Mouse (Mus musculus): ENCODE results near the gene 1700013G24Rik. TPM values are rescaled to one million over a fixed set of nuclear protein-coding genes. Genes with fewer than 3 reads are reported as not detected.

1700013G24Rik gene
- polyA plus RNA-seq, 1 experiment = 1,386 TPM

DNA sequence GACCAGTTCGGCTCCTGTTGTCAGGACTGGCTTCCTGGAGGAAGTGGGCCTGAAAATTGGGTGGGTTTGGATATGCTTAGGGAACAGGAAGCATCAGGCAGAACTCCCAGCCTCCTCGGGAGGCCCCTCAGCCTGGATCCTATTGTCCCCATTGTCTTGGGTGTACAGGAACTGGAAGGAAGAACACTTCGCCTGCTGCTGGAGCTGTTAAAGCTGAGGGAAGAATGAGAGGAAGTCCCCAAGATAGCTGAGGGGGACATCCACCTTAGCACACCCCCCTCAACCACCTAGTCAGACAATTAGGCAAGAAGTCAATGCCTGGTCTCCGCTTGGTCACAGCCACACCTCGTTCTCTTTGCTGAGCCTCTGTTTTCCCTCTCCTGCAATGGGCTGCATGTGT, 25.2 kb downstream of the 1700013G24Rik start:
- H3K4me1 ChIP-seq (ENCODE audit: control insufficient read depth, insufficient read depth, low read length) = peaks cover 17% of the 10 kb centered on the region
- no peak for TF ChIP-seq CTCF (IDR thresholded peaks at IDR 0.05; ENCODE audit: control insufficient read depth, insufficient read depth, insufficient replicate concordance, low read depth, low read length)
- TF ChIP-seq POLR2A (IDR thresholded peaks at IDR 0.05; ENCODE audit: control insufficient read depth, low read depth, low read length) = no peak

DNA sequence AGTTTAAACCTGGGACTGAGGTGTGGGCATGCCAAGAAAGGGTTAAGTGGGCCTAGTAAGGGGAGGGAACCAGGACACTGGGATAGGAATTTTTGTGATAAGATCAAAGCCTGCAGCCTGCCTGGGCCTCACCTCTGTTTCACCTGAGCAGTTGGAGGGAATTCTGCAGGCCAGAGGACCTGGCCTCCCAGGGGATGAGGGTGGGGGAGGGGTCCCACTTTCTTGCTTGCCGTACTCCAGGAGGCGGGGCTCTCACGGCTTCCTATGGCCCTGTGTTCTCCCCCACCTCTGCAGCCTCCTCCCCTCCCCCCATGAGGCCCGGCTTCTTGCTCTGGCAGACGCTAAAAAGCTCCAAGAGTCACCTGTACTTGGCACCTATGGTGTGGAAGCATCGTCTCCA, 26.7 kb downstream of the 1700013G24Rik start:
- no peak overlapping the region for H3K27ac ChIP-seq (ENCODE audit: control insufficient read depth, insufficient read depth, low read depth, low read length)

More for the DNA sequence above, 25.2 kb downstream of the 1700013G24Rik start:
- Histone ChIP-seq H3K27ac (ENCODE audit: control insufficient read depth, insufficient read depth, low read depth, low read length) (no peak overlapping the region), H3K4me3 (ENCODE audit: control insufficient read depth, low read depth, low read length) (no peak overlapping the region), H3K27me3 (ENCODE audit: control insufficient read depth, insufficient read depth, low read length) (no peaks in the 10 kb centered on the region), H3K36me3 (ENCODE audit: control insufficient read depth, insufficient read depth, low read length) (no peaks in the 10 kb centered on the region)

GRCm38 (mm10) chr4:137480191-137480992, 27.3 kb downstream of the 1700013G24Rik start:
- no peaks in the 10 kb centered on the region for H3K27me3 ChIP-seq (ENCODE audit: control insufficient read depth, insufficient read depth, low read length)
- no peak overlapping the region for H3K27ac ChIP-seq (ENCODE audit: control insufficient read depth, insufficient read depth, low read depth, low read length)
- peaks cover 19% of the 10 kb centered on the region for H3K4me1 ChIP-seq (ENCODE audit: control insufficient read depth, insufficient read depth, low read length)
- H3K36me3 ChIP-seq (ENCODE audit: control insufficient read depth, insufficient read depth, low read length) = no peaks in the 10 kb centered on the region
- TF ChIP-seq CTCF (IDR thresholded peaks at IDR 0.05; ENCODE audit: control insufficient read depth, insufficient read depth, insufficient replicate concordance, low read depth, low read length) = no peak
- no peak for TF ChIP-seq POLR2A (IDR thresholded peaks at IDR 0.05; ENCODE audit: control insufficient read depth, low read depth, low read length)
- H3K4me3 ChIP-seq (ENCODE audit: control insufficient read depth, low read depth, low read length) = no peak overlapping the region

More for the DNA sequence above, 26.7 kb downstream of the 1700013G24Rik start:
- TF ChIP-seq POLR2A (IDR thresholded peaks at IDR 0.05; ENCODE audit: control insufficient read depth, low read depth, low read length) (no peak), CTCF (IDR thresholded peaks at IDR 0.05; ENCODE audit: control insufficient read depth, insufficient read depth, insufficient replicate concordance, low read depth, low read length) (no peak)
- no peak overlapping the region for H3K4me3 ChIP-seq (ENCODE audit: control insufficient read depth, low read depth, low read length)
- H3K27me3 ChIP-seq (ENCODE audit: control insufficient read depth, insufficient read depth, low read length) = no peaks in the 10 kb centered on the region
- no peaks in the 10 kb centered on the region for H3K36me3 ChIP-seq (ENCODE audit: control insufficient read depth, insufficient read depth, low read length)
- peaks cover 19% of the 10 kb centered on the region for H3K4me1 ChIP-seq (ENCODE audit: control insufficient read depth, insufficient read depth, low read length)

GRCm38 (mm10) chr4:137480993-137481340, 27.9 kb downstream of the 1700013G24Rik start:
- H3K4me1 ChIP-seq (ENCODE audit: control insufficient read depth, insufficient read depth, low read length) = peaks cover 17% of the 10 kb centered on the region
- no peak overlapping the region for H3K27ac ChIP-seq (ENCODE audit: control insufficient read depth, insufficient read depth, low read depth, low read length)

DNA sequence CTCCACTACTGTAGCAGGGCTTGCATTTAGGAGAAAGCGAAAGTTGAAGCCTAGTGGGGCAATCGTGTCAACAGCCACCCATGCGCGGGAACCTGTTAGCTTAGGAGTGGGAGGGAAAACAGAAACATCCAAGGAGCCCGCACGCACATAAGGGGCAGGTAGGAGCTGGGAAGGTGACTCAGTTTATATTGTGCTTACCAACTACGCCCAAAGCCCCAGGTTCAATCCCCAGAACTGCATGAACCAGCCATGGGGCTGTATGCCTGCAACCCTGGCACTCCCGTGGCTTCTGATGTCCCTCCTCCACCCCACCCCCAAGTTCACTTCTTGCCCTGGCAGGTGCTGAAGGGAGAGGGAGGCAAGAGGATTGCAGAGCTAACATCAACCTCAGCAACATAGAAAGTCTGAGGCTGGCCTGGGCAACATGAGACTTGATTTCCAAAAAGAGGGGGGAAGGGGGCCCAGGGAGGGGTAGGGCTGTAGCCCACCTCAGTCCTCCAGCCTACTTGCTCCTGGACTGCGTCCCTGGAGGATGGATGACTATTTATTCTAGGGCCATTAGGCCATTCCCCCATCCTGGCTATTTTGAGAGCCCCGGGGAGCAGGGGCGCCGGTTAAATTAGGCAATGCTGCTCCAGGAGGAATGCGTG, 28.4 kb downstream of the 1700013G24Rik start:
- H3K4me3 ChIP-seq (ENCODE audit: control insufficient read depth, low read depth, low read length) = no peak overlapping the region
- H3K36me3 ChIP-seq (ENCODE audit: control insufficient read depth, insufficient read depth, low read length) = no peaks in the 10 kb centered on the region
- TF ChIP-seq CTCF (IDR thresholded peaks at IDR 0.05; ENCODE audit: control insufficient read depth, insufficient read depth, insufficient replicate concordance, low read depth, low read length) (no peak), POLR2A (IDR thresholded peaks at IDR 0.05; ENCODE audit: control insufficient read depth, low read depth, low read length) (no peak)
- peaks cover 17% of the 10 kb centered on the region for H3K4me1 ChIP-seq (ENCODE audit: control insufficient read depth, insufficient read depth, low read length)
- no peak overlapping the region for H3K27ac ChIP-seq (ENCODE audit: control insufficient read depth, insufficient read depth, low read depth, low read length)
- no peaks in the 10 kb centered on the region for H3K27me3 ChIP-seq (ENCODE audit: control insufficient read depth, insufficient read depth, low read length)

More at GRCm38 (mm10) chr4:137480993-137481340, 27.9 kb downstream of the 1700013G24Rik start:
- H3K36me3 ChIP-seq (ENCODE audit: control insufficient read depth, insufficient read depth, low read length) = no peaks in the 10 kb centered on the region
- TF ChIP-seq CTCF (IDR thresholded peaks at IDR 0.05; ENCODE audit: control insufficient read depth, insufficient read depth, insufficient replicate concordance, low read depth, low read length) = no peak
- TF ChIP-seq POLR2A (IDR thresholded peaks at IDR 0.05; ENCODE audit: control insufficient read depth, low read depth, low read length) = no peak
- H3K4me3 ChIP-seq (ENCODE audit: control insufficient read depth, low read depth, low read length) = no peak overlapping the region
- H3K27me3 ChIP-seq (ENCODE audit: control insufficient read depth, insufficient read depth, low read length) = no peaks in the 10 kb centered on the region

- no peak for TF ChIP-seq POLR2A (IDR thresholded peaks at IDR 0.05; ENCODE audit: control insufficient read depth, low read depth, low read length)
- TF ChIP-seq CTCF (IDR thresholded peaks at IDR 0.05; ENCODE audit: control insufficient read depth, insufficient read depth, insufficient replicate concordance, low read depth, low read length) = no peak
- no peak overlapping the region for H3K27ac ChIP-seq (ENCODE audit: control insufficient read depth, insufficient read depth, low read depth, low read length)
- H3K27me3 ChIP-seq (ENCODE audit: control insufficient read depth, insufficient read depth, low read length) = no peaks in the 10 kb centered on the region
- no peaks in the 10 kb centered on the region for H3K36me3 ChIP-seq (ENCODE audit: control insufficient read depth, insufficient read depth, low read length)
- no peak overlapping the region for H3K4me3 ChIP-seq (ENCODE audit: control insufficient read depth, low read depth, low read length)
- H3K4me1 ChIP-seq (ENCODE audit: control insufficient read depth, insufficient read depth, low read length) = peaks cover 13% of the 10 kb centered on the region
Observed at GRCm38 (mm10) chr4:137483871-137484270, 30.8 kb downstream of the 1700013G24Rik start.

- H3K4me1 ChIP-seq (ENCODE audit: control insufficient read depth, insufficient read depth, low read length) = peaks cover 12% of the 10 kb centered on the region
- no peaks in the 10 kb centered on the region for H3K36me3 ChIP-seq (ENCODE audit: control insufficient read depth, insufficient read depth, low read length)
- no peak overlapping the region; the same call in 1 of the 2 replicates for H3K27ac ChIP-seq (ENCODE audit: control insufficient read depth, insufficient read depth, low read depth, low read length)
- no peak overlapping the region for H3K4me3 ChIP-seq (ENCODE audit: control insufficient read depth, low read depth, low read length)
- H3K27me3 ChIP-seq (ENCODE audit: control insufficient read depth, insufficient read depth, low read length) = no peaks in the 10 kb centered on the region
- no peak for TF ChIP-seq POLR2A (IDR thresholded peaks at IDR 0.05; ENCODE audit: control insufficient read depth, low read depth, low read length)
- no peak for TF ChIP-seq CTCF (IDR thresholded peaks at IDR 0.05; ENCODE audit: control insufficient read depth, insufficient read depth, insufficient replicate concordance, low read depth, low read length)
Observed at GRCm38 (mm10) chr4:137484586-137484985, 31.5 kb downstream of the 1700013G24Rik start.
